In the genomic region with DNA sequence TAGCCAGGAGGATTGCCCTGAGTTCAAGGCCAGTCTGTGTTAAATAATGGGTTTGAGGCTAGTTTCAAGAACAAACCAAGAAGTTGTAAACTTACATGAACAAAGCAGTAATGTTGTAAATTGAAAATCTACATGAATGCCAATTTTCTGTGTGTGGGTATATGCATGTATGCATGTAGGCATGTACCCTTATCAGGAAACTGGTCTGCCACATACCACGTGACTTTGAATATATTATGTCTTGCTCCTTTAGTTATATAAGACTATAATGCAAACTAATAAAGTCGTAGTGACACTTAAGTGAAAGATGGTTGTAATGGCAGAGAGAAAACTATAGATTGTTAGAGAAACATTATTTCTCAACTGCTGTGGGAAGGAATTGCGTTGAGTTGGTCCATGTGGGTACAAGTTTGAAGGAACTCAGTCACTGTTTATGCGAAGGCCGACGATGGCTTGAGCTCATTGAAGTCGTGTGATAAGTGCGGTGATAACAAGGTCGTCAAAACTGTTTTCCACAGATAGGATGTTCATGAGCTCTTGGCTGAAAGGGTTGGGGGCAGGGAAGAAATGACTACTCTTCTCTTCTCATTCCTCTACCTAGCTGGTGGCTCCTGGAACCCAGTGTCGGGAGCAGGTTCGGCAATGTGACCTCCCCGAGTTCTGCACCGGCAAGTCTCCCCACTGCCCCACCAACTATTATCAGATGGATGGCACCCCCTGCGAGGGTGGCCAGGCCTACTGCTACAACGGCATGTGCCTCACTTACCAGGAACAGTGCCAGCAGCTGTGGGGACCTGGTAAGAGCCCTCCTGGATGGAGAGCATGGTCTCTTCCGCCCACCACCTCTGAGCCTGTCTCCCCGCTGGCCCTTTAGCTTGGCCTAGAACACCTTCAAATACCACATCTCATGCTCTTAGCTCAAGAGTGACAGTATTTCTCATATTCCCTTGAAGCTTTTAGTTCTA, we compare ENCODE assay signal across 22 mouse cellular contexts. TPM values are rescaled to one million over a fixed set of nuclear protein-coding genes. Genes with fewer than 3 reads are reported as not detected.
DNase-seq lines count a peak whose midpoint lies in the region; ATAC-seq and TF ChIP-seq lines count a peak whose summit lies in the region.
"Had no signal": no experiment of that assay in that cellular context is flagged by ENCODE, and none has a peak within 500 bp of the region (broad histone marks: within the 10 kb centered on the region; RNA-seq: fewer than 3 reads in every experiment).

No protein-coding gene starts in this region.

- ATAC-seq in heart, embryonic 13.5 days (ENCODE audit: extremely low read depth, insufficient number of reproducible peaks, low FRiP score, low TSS enrichment) = no peak
- peak; percentile 80 for ATAC-seq in liver, embryonic 14.5 days (ENCODE audit: insufficient read depth)
- ATAC-seq: activated CD4-positive, CD25-positive, alpha-beta regulatory T cell, adult 4 months; forebrain, embryonic 16.5 days; Patski had no signal

- no peak overlapping the region for H3K4me2 ChIP-seq in heart, embryonic 13.5 days
- H3K4me2 ChIP-seq in liver, embryonic 14.5 days (ENCODE audit: low read depth) = no peak overlapping the region; the same call in 1 of the 2 replicates
- H3K4me2 ChIP-seq: embryonic facial prominence, embryonic 13.5 days; forebrain, embryonic 12.5 days; heart, embryonic 11.5 days; hindbrain, embryonic 14.5 days had no signal

- no peaks in the 10 kb centered on the region for H3K79me2 ChIP-seq in heart, adult 2 months (replicated peaks; ENCODE audit: control insufficient read depth, insufficient read depth, low read length)

- H3K4me3 ChIP-seq in heart, embryonic 13.5 days = no peak overlapping the region
- H3K4me3 ChIP-seq in heart, adult 2 months = no peak overlapping the region
- no peak overlapping the region for H3K4me3 ChIP-seq in liver, embryonic 14.5 days (ENCODE audit: insufficient read depth in 1 of 2, low read depth in 2 of 2, low read length in 2 of 2)
- no peak overlapping the region for H3K4me3 ChIP-seq in midbrain, embryonic 10.5 days
- H3K4me3 ChIP-seq: embryonic facial prominence, embryonic 13.5 days; forebrain, embryonic 12.5 days; hindbrain, embryonic 10.5 days had no signal

- H3K9me3 ChIP-seq in heart, embryonic 13.5 days = no peaks in the 10 kb centered on the region
- no peaks in the 10 kb centered on the region for H3K9me3 ChIP-seq in liver, embryonic 14.5 days (ENCODE audit: control insufficient read depth, low read length)
- H3K9me3 ChIP-seq in midbrain, embryonic 10.5 days (replicated peaks) = no peaks in the 10 kb centered on the region
- H3K9me3 ChIP-seq: embryonic facial prominence, embryonic 13.5 days; forebrain, embryonic 12.5 days; hindbrain, embryonic 10.5 days had no signal

- H3K4me1 ChIP-seq in heart, embryonic 13.5 days = peaks cover 20% of the 10 kb centered on the region
- peaks cover 7% of the 10 kb centered on the region for H3K4me1 ChIP-seq in heart, adult 2 months (ENCODE audit: control insufficient read depth, insufficient read depth, low read length)
- peaks cover 13 to 19% of the 10 kb centered on the region in 2 experiments for H3K4me1 ChIP-seq in liver, embryonic 14.5 days (replicated peaks; ENCODE audit: control insufficient read depth in 2 of 2, insufficient read depth in 2 of 2, low read length in 1 of 2)
- peaks cover 6% of the 10 kb centered on the region; the same call in 1 of the 2 replicates for H3K4me1 ChIP-seq in midbrain, embryonic 10.5 days
- H3K4me1 ChIP-seq: forebrain, embryonic 12.5 days; hindbrain, embryonic 10.5 days had no signal

- no peak for TF ChIP-seq POLR2A in heart, adult 2 months (IDR thresholded peaks at IDR 0.05; ENCODE audit: insufficient read depth, low read depth, low read length)

- TF ChIP-seq CTCF in heart, adult 2 months (IDR thresholded peaks at IDR 0.05) = no peak
- no peak for TF ChIP-seq CTCF in liver, embryonic 14.5 days (IDR thresholded peaks at IDR 0.05; ENCODE audit: low read depth)

- DNase-seq in heart, adult 2 months = no peak
- DNase-seq in c-Kit-positive CD71-positive TER-119-positive erythroid progenitor cells, embryonic 14.5 days (ENCODE audit: low spot score) = peak; percentile 28
- peak; percentile 14 to 39 (median 33) for DNase-seq in liver, embryonic 14.5 days (ENCODE audit: low read depth in 3 of 3, low spot score in 3 of 3)
- no peak for DNase-seq in midbrain, embryonic 10.5 days (ENCODE audit: low spot score)
- DNase-seq in gastrocnemius, postnatal 4 days (ENCODE audit: low spot score in 2 of 2) = no peak
- DNase-seq in adrenal gland, adult 2 months = no peak
- DNase-seq: cerebellum, adult 18-20 months; cerebellum, adult 9-11 months; cerebellum, postnatal 36 days; gastrocnemius, postnatal 14 days had no signal

- H3K27me3 ChIP-seq in heart, embryonic 13.5 days (replicated peaks) = no peaks in the 10 kb centered on the region
- no peaks in the 10 kb centered on the region for H3K27me3 ChIP-seq in heart, adult 2 months (ENCODE audit: control insufficient read depth, insufficient read depth, low read length)
- no peaks in the 10 kb centered on the region for H3K27me3 ChIP-seq in liver, embryonic 14.5 days (ENCODE audit: control insufficient read depth, insufficient read depth, low read length)
- H3K27me3 ChIP-seq in midbrain, embryonic 10.5 days (ENCODE audit: low read depth, poor library complexity, severe bottlenecking) = no peaks in the 10 kb centered on the region
- H3K27me3 ChIP-seq: embryonic facial prominence, embryonic 13.5 days; forebrain, embryonic 12.5 days; Patski had no signal

- intact Hi-C loops in heart, adult 2 months (cut with DNase I) = no loop called here

- H3K36me3 ChIP-seq in heart, embryonic 13.5 days = peaks cover 90% of the 10 kb centered on the region
- H3K36me3 ChIP-seq in heart, adult 2 months (ENCODE audit: control insufficient read depth, insufficient read depth, low read length) = no peaks in the 10 kb centered on the region; the same call in 1 of the 2 replicates
- no peaks in the 10 kb centered on the region for H3K36me3 ChIP-seq in liver, embryonic 14.5 days (replicated peaks; ENCODE audit: control insufficient read depth, insufficient read depth, low read depth)
- peaks cover 9% of the 10 kb centered on the region for H3K36me3 ChIP-seq in midbrain, embryonic 10.5 days

- 65% methylated on average over 17 of the region's 17 CpGs for WGBS in heart, embryonic 13.5 days
- WGBS in heart, adult 2 months = 73% methylated on average over 17 of the region's 17 CpGs
- 46% methylated on average over 17 of the region's 17 CpGs for WGBS in liver, embryonic 14.5 days (ENCODE audit: insufficient replicate concordance)
- WGBS in midbrain, embryonic 10.5 days = 92% methylated on average over 17 of the region's 17 CpGs

- H3K27ac ChIP-seq in heart, embryonic 13.5 days (replicated peaks) = 0 out of 2 replicates have a peak overlapping the region, but pooled peaks have one; percentile 20
- H3K27ac ChIP-seq in heart, adult 2 months = no peak overlapping the region
- no peak overlapping the region for H3K27ac ChIP-seq in liver, embryonic 14.5 days
- H3K27ac ChIP-seq in midbrain, embryonic 10.5 days (replicated peaks) = no peak overlapping the region
- H3K27ac ChIP-seq: embryonic facial prominence, embryonic 13.5 days; forebrain, embryonic 12.5 days; hindbrain, embryonic 10.5 days; hindbrain, embryonic 14.5 days had no signal

- no peak overlapping the region for H3K9ac ChIP-seq in heart, embryonic 13.5 days
- no peak overlapping the region for H3K9ac ChIP-seq in heart, adult 2 months (ENCODE audit: low read depth, low read length)
- no peak overlapping the region for H3K9ac ChIP-seq in liver, embryonic 14.5 days (replicated peaks)
- H3K9ac ChIP-seq: embryonic facial prominence, embryonic 13.5 days; forebrain, embryonic 12.5 days; hindbrain, embryonic 14.5 days had no signal

- no peak for TF ChIP-seq EP300 in heart, adult 2 months (IDR thresholded peaks at IDR 0.05; ENCODE audit: insufficient read depth, low read depth, low read length)
- peak; percentile 72 for TF ChIP-seq EP300 in liver, embryonic 14.5 days (IDR thresholded peaks at IDR 0.05; ENCODE audit: low read depth)

RNA-seq across cellular contexts. Expression of a gene that starts 35.0 kb away (rescaled TPM):
- 13.0 TPM in 2 replicates for polyA plus RNA-seq in heart, embryonic 13.5 days (2015; fragmentation: Nextera tagmentation; extraction: Ambion mirVana)
- under 1 TPM; 0.11 to 0.18 TPM for total RNA-seq in heart, adult 2 months (2021)
- polyA plus RNA-seq in heart, adult 2 months (2012; rRNA removed) = 0.18 and 0.20 TPM in 2 replicates
- 0.02 and 0.04 TPM in 2 replicates for polyA plus RNA-seq in liver, embryonic 14.5 days (2012; rRNA removed)
- polyA plus RNA-seq in liver, embryonic 14.5 days (2014; fragmentation: Nextera tagmentation; extraction: Ambion mirVana) = not detected in 2 replicates
- 1.00 and 1.3 TPM in 2 replicates for polyA plus RNA-seq in midbrain, embryonic 10.5 days (2016; fragmentation: Nextera tagmentation; extraction: Ambion mirVana)
- total RNA-seq in gastrocnemius, postnatal 4 days (2021) = under 1 TPM; 0.13 to 0.32 TPM
- not detected for total RNA-seq in adrenal gland, adult 2 months (2021)
- polyA plus RNA-seq in adrenal gland, adult 2 months (2012; rRNA removed) = 0.04 and 0.07 TPM in 2 replicates
- total RNA-seq: adrenal gland, adult 18-20 months; adrenal gland, postnatal 36 days; granulocyte monocyte progenitor cell, adult 5-6 weeks had no signal
- polyA plus RNA-seq: Patski had no signal

Comparison
In these comparisons a context has a peak if more than half of its experiments do, and no peak if none do; other contexts are left out.
1. DNase-seq: peak in c-Kit-positive CD71-positive TER-119-positive erythroid progenitor cells, embryonic 14.5 days (single experiment) and liver, embryonic 14.5 days (3 of 3); none in heart, adult 2 months (0 of 2), midbrain, embryonic 10.5 days (single experiment), gastrocnemius, postnatal 4 days (0 of 2) and adrenal gland, adult 2 months (single experiment).